Mouse (Mus musculus) embryonic fibroblast, embryonic 13.5 days (primary cell): ENCODE results near the gene Evi5.

Experiments
- CTCF ChIP-seq: IDR thresholded peaks from 2 replicates; pipeline ENCODE4 v1.5.1; 2011; ENCODE audit warnings: mild to moderate bottlenecking, control low read depth, low read length, moderate library complexity, borderline replicate concordance; ENCODE audit not compliant: insufficient read depth
- POLR2A ChIP-seq: IDR thresholded peaks from 2 replicates; pipeline ENCODE4 v1.6.1; 2011; ENCODE audit warnings: low read depth, mild to moderate bottlenecking, control low read depth, low read length, moderate library complexity

GRCm38 (mm10) chr5:107727007-107727402 lies 147.9 kb downstream of the Evi5 start:
- TF ChIP-seq CTCF, result no peak
- no peak for TF ChIP-seq POLR2A
